Mouse (Mus musculus): ENCODE results near the gene Prps1l3. TPM values are rescaled to one million over a fixed set of nuclear protein-coding genes. Genes with fewer than 3 reads are reported as not detected.
"Not testable (repeated sequence)": the region's sequence is repeated elsewhere in the genome, so short reads cannot be mapped to it uniquely, and the experiment has no call there.

The Prps1l3 gene
- total RNA-seq (2015): 19.4 and 23.1 TPM in 2 replicates
- total RNA-seq (2017): 34.6 and 37.6 TPM in 2 replicates

GRCm38 (mm10) chr12:57230192-57230706 is at the start of gene Prps1l3, which contains the start of gene Mipol1:
Gene Prps1l3 (plus strand): TSS chr12:57230412.
Gene Mipol1 (plus strand): TSS chr12:57230427.
- peak; percentile 87 for ATAC-seq (ENCODE audit: poor library complexity, severe bottlenecking)

GRCm38 (mm10) chr12:57184401-57185147 is 45.6 kb upstream of the Prps1l3 start:
- ATAC-seq (ENCODE audit: poor library complexity, severe bottlenecking): no peak

- no peak for ATAC-seq (ENCODE audit: poor library complexity, severe bottlenecking)
Observed at GRCm38 (mm10) chr12:57185475-57185874, 44.7 kb upstream of the Prps1l3 start.

GRCm38 (mm10) chr12:57186126-57186525 is 44.1 kb upstream of the Prps1l3 start:
- ATAC-seq (ENCODE audit: poor library complexity, severe bottlenecking): no peak

- no peak for ATAC-seq (ENCODE audit: poor library complexity, severe bottlenecking)
Observed at GRCm38 (mm10) chr12:57187032-57187431, 43.2 kb upstream of the Prps1l3 start.

- ATAC-seq (ENCODE audit: poor library complexity, severe bottlenecking): no peak
Observed at GRCm38 (mm10) chr12:57194609-57195008, 35.6 kb upstream of the Prps1l3 start.

GRCm38 (mm10) chr12:57196286-57196607 is 34.0 kb upstream of the Prps1l3 start:
- no peak for ATAC-seq (ENCODE audit: poor library complexity, severe bottlenecking)

- ATAC-seq (ENCODE audit: poor library complexity, severe bottlenecking): peak; percentile 40
Observed at GRCm38 (mm10) chr12:57196608-57197362, 33.4 kb upstream of the Prps1l3 start.

GRCm38 (mm10) chr12:57197363-57198026 is 32.7 kb upstream of the Prps1l3 start, which contains the start of gene Slc25a21:
Gene Slc25a21 (minus strand): TSS chr12:57197472.
- ATAC-seq (ENCODE audit: poor library complexity, severe bottlenecking): no peak

- no peak for ATAC-seq (ENCODE audit: poor library complexity, severe bottlenecking)
Observed at GRCm38 (mm10) chr12:57198269-57198668, 31.9 kb upstream of the Prps1l3 start.

GRCm38 (mm10) chr12:57199427-57199826 is 30.8 kb upstream of the Prps1l3 start:
- no peak for ATAC-seq (ENCODE audit: poor library complexity, severe bottlenecking)

GRCm38 (mm10) chr12:57201901-57202300 is 28.3 kb upstream of the Prps1l3 start:
- no peak for ATAC-seq (ENCODE audit: poor library complexity, severe bottlenecking)

- no peak for ATAC-seq (ENCODE audit: poor library complexity, severe bottlenecking)
Observed at GRCm38 (mm10) chr12:57204276-57204851, 25.8 kb upstream of the Prps1l3 start.

GRCm38 (mm10) chr12:57211353-57212311 is 18.6 kb upstream of the Prps1l3 start:
- ATAC-seq (ENCODE audit: poor library complexity, severe bottlenecking): peak; percentile 88

GRCm38 (mm10) chr12:57212463-57212862 is 17.7 kb upstream of the Prps1l3 start:
- ATAC-seq (ENCODE audit: poor library complexity, severe bottlenecking): not testable (repeated sequence)

GRCm38 (mm10) chr12:57226411-57226810 is 3.8 kb upstream of the Prps1l3 start:
- ATAC-seq (ENCODE audit: poor library complexity, severe bottlenecking): no peak

GRCm38 (mm10) chr12:57227776-57228175 is 2.4 kb upstream of the Prps1l3 start:
- ATAC-seq (ENCODE audit: poor library complexity, severe bottlenecking): no peak

GRCm38 (mm10) chr12:57229703-57230102 is 509 bp upstream of the Prps1l3 start:
- ATAC-seq (ENCODE audit: poor library complexity, severe bottlenecking): no peak

GRCm38 (mm10) chr12:57231085-57231875 is 1.1 kb downstream of the Prps1l3 start:
- peak; percentile 43 for ATAC-seq (ENCODE audit: poor library complexity, severe bottlenecking)
